Mouse (Mus musculus) left cerebral cortex, adult 2 months (tissue): ENCODE measurements around the gene Pno1. TPM values are rescaled to one million over a fixed set of nuclear protein-coding genes. Genes with fewer than 3 reads are reported as not detected.
"Not testable (repeated sequence)": the region's sequence is repeated elsewhere in the genome, so short reads cannot be mapped to it uniquely, and the experiment has no call there.

Experiments used
- DNase-seq, 2 experiments: peaks; one replicate each; pipeline ENCODE4 v3.0.0; 2021 to 2022; ENCODE audit warnings: low spot score in 2 of 2, mixed read lengths in 1 of 2; ENCODE audit errors: extremely low spot score in 1 of 2
- H3K27ac ChIP-seq: fragments of 200-600 bp; 2 replicates; pipeline ENCODE4 v1.8.1; 2022
- H3K4me3 ChIP-seq: fragments of 200-600 bp; 2 replicates; pipeline ENCODE4 v1.8.1; 2022
- CTCF ChIP-seq: fragments of 200-600 bp; IDR thresholded peaks from 2 replicates; pipeline ENCODE4 v1.8.1; 2022; ENCODE audit warnings: antibody characterized with exemption, mild to moderate bottlenecking, moderate library complexity
- intact Hi-C: fragments of 180-260 bp; cut with DNase I; formaldehyde crosslinking; loops from one replicate; pipeline ENCODE4 v1.15.1; 2025
- long read RNA-seq, 2 experiments: library from polyadenylated mRNA; stranded (forward); transcript quantifications; one replicate each; pipeline ENCODE4 v2.0.0; 2021; ENCODE audit warnings: borderline mapping rate in 2 of 2
- total RNA-seq, 2 experiments: library from RNA; stranded (reverse); gene quantifications; 2 replicates each; pipeline ENCODE4 v1.2.3; 2021

Pno1 gene
- total RNA-seq: 10 to 100 TPM; 23.0 to 25.7 TPM
- long read RNA-seq, experiment 1, transcript Pno1-201 (7 exons, 1,544 nt): major isoform, 23 of 25 reads
- long read RNA-seq, experiment 1, partial matches to known transcripts: 1 of 25 reads
- long read RNA-seq, experiment 1, other reads (novel, unspliced or antisense): 1 of 25 reads
- long read RNA-seq, experiment 2, transcript Pno1-201 (7 exons, 1,544 nt): major isoform, 15 of 18 reads
- long read RNA-seq, experiment 2, partial matches to known transcripts: 2 of 18 reads
- long read RNA-seq, experiment 2, other reads (novel, unspliced or antisense): 1 of 18 reads

DNA sequence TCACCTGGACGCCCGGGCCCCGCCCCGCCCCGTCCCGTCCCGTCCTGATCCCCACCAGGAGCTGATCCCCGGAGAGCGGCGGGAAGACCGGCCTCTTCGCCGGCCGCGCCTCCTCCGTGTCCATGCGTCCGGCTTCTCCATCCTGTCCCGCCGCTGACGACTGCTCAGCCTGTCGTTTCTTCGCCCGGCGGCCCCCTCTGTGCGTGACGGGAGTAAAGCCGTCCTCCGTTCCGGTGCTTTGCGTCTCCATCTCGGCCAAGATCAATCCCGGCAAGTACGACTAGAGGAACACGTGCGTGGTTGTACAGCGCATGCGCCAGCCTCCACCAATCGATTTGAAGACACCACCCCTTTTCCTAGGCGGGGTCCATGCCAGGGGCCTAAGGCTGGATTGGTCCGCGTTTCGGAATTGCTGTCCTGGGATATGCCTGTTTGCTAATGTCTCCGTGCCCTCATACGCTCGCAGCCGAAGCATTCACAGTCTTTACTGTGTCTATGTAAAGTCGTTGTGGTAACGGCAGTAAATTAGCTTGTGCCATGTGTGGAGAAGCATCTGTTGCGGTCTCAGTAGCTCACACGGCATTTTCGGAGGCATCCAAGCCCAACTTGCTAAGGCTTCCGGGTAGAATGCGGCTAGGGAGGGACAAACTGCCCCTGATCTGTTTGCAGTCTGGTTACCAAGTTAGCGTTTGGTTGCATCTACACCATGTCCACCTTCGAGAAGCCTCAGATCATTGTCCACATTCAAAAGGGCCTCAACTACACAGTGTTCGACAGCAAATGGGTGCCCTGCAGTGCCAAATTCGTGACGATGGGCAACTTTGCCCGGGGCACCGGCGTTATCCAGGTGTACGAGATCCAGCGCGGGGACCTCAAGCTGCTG is at the start of gene Pno1:
Gene Pno1, minus strand, starts transcription at position 311 of the 883 bp plus-strand sequence.
- intact Hi-C loops: loop anchor here (1.0 to 10.0 kb wide), 3 partner anchors 52 to 707 kb away; partner anchors contain the start of genes Ppp3r1 and Sec61g
- Histone ChIP-seq H3K27ac (peak within 1 kb of the TSS; percentile 100), H3K4me3 (peak within 1 kb of the TSS; percentile 75)
- no peak for TF ChIP-seq CTCF
- DNase-seq: peak; percentile 94 to 95

DNA sequence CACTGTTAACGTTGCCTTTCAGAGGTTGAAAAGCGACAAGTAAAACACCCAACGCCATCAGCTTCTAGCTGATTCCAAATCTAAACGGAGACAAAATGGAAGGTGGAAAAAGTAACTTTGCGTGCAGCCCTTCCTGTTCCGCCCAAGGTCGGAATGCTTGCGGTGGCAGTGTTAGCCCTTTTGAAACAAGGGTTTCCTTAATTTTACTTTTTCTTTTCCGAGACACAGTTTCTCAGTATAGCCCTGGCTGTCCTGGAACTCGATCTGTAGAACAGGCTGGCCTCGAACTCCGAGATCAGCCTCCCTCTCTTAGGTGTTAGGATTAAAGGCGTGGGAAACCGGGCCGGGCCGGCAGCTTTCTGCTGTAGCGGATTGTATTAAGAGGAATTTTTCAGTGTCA is 46.5 kb upstream of the Pno1 start:
- intact Hi-C loops: loop anchor here (2.0 to 5.0 kb wide), 2 partner anchors 99 to 176 kb away; partner anchors contain the start of gene Ppp3r1
- Histone ChIP-seq H3K4me3 (peak overlapping the region; percentile 68), H3K27ac (peak overlapping the region; percentile 90)
- TF ChIP-seq CTCF: no peak
- DNase-seq: no peak

GRCm38 (mm10) chr11:17257443-17257842 is 46.1 kb upstream of the Pno1 start, which contains the start of gene C1d:
TSS of gene C1d (plus strand) at chr11:17257579.
- intact Hi-C loops: loop anchor here (2.0 to 5.0 kb wide), 2 partner anchors 99 to 175 kb away; partner anchors contain the start of gene Ppp3r1
- H3K4me3 ChIP-seq: peak within 1 kb of the TSS; percentile 68
- H3K27ac ChIP-seq: peak within 1 kb of the TSS; percentile 90
- peak; percentile 96 to 97 for DNase-seq
- TF ChIP-seq CTCF: no peak

DNA sequence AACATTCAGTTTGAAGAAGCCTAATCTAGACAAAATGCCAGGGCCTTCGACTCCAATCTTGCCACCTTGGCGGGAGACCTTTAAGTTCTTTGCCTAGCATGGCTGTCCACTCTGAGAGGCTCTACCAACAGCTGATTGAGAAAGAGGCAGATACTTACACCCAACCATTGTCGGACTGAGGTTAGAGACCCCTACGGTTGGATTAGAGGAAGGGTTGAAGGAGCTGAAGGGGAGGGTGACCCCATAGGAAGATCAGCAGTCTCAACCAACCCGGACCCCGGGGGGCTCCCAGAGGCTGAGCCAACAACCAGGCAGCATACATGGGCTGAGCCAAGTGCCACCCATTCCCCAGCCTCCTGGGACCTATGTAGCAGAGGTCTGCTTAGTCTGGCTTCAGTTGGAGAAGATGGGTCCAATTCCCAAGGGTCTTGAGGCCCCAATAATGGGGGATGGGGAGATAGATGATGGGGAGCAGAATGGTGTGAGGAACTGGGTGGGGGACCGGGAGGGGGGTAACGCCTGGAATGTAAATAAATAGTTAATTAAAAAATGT is 45.5 kb upstream of the Pno1 start:
- TF ChIP-seq CTCF: no peak
- intact Hi-C loops: loop anchor here (2.0 to 5.0 kb wide), 2 partner anchors 98 to 175 kb away; partner anchors contain the start of gene Ppp3r1
- Histone ChIP-seq H3K4me3 (peak overlapping the region; percentile 68), H3K27ac (no peak overlapping the region; the same call in 1 of the 2 replicates)
- peak in 1 of 2 experiments; percentile 18 for DNase-seq

DNA sequence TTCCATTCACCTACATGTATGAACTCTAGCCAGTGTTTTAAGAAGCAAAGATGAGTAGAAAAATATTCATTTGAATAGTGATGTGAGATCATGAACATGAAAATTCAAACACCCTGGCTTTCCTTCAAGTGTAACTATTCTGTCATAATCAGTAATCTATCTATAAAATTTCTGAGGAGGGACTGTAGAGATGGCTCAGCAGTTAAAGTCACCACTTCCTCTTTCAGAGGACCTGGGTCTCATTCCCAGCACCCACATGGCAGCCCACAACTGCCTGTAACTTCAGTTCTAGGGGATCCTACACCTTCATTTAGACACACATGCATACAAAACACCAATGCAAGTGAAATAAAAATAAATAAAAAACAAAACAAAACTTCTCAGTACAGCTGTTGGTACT is 37.3 kb upstream of the Pno1 start:
- DNase-seq: no peak
- intact Hi-C loops: no loop called here
- Histone ChIP-seq H3K27ac (no peak overlapping the region), H3K4me3 (no peak overlapping the region)
- no peak for TF ChIP-seq CTCF

- H3K27ac ChIP-seq, intact Hi-C loops, H3K4me3 ChIP-seq, DNase-seq: not testable (repeated sequence)
These were observed 27.2 kb upstream of the Pno1 start for GRCm38 (mm10) chr11:17238598-17238997.

DNA sequence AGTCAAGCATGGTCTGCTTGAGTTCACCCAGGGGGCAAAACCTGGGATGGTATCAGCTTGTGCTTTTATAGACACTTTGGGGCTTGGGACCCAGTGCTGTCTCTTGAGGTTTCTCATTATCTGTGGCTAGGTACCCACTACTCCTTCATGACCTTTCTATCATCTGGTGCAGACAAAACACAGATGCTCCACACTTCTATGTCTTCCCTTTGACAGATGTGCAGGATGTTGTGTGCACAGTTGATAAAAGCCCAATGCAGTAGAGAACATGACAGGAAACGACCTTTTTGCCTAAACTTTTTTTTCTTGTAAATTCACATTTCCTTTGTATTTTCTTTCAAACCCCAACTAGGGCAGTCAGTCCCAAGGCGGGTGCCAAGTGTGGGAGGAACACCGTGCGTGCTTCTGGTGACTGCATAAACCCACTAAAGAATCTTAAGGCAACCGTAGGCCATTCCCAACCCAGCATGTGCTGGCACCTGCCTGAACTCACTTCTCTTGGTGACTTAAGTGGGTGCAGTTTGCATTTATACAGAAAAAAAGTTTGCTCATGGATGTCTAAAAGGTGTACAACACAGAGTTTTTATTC is 25.2 kb upstream of the Pno1 start:
- no peak overlapping the region for H3K27ac ChIP-seq
- no peak overlapping the region for H3K4me3 ChIP-seq
- intact Hi-C loops: no loop called here
- no peak for DNase-seq
- no peak for TF ChIP-seq CTCF

DNA sequence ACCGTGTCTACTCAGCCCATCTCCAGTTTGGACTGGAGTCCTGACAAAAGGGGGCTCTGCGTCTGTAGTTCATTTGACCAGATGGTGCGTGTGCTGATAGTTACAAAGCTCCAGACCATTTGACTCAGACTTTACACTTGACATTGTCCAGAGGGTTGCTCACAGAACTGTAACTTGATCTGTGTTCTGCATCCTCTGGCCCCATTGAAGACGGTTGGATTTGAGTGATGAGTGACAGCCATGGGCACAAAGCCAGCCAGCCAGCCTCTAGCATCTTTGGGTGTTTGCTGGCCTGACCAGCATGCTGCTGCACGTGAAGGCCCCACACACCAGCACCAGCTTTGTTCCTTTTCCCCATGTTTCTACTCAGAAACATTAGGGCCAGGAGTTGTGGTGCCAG is 21.4 kb upstream of the Pno1 start:
- intact Hi-C loops: no loop called here
- TF ChIP-seq CTCF: no peak

GRCm38 (mm10) chr11:17221126-17221525 is 9.8 kb upstream of the Pno1 start:
- Histone ChIP-seq H3K27ac (no peak overlapping the region), H3K4me3 (no peak overlapping the region)
- TF ChIP-seq CTCF: no peak
- intact Hi-C loops: no loop called here
- no peak for DNase-seq

More for the DNA sequence above, 21.4 kb upstream of the Pno1 start:
- DNase-seq: no peak
- no peak overlapping the region for H3K27ac ChIP-seq
- no peak overlapping the region for H3K4me3 ChIP-seq

DNA sequence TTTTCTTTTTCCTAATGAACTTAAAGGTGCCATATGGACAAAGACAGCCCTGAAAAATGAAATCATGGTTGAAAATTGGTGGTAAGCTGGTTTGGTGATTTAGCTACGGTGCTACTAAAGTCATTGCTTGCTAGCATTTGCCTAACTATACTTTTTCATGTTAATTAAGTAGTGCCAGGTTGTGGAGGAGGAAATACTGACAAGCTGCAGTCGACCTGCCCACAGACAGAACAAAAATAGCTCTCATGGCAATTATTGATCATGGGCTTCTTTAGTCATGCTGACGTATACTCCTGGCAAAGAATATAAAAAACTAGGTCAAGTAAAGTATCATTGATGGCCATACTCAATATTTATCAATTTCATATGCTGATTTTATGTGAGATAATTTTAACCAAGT is 4.1 kb upstream of the Pno1 start:
- no peak overlapping the region for H3K27ac ChIP-seq
- no peak overlapping the region for H3K4me3 ChIP-seq
- TF ChIP-seq CTCF: no peak
- intact Hi-C loops: loop anchor here (10.0 kb wide), 1 partner anchor 711 kb away; the partner anchor contains the start of gene Sec61g
- DNase-seq: no peak

GRCm38 (mm10) chr11:17212903-17213509 is 1.6 kb upstream of the Pno1 start:
- Histone ChIP-seq H3K27ac (no peak overlapping the region), H3K4me3 (no peak overlapping the region; the same call in 1 of the 2 replicates)
- TF ChIP-seq CTCF: no peak
- intact Hi-C loops: loop anchor here (10.0 kb wide), 1 partner anchor 708 kb away; the partner anchor contains the start of gene Sec61g
- no peak for DNase-seq
